Mouse (Mus musculus) kidney, adult 2 months (tissue): Measurements from ENCODE around the gene Ntn3. TPM values are rescaled to one million over a fixed set of nuclear protein-coding genes. Genes with fewer than 3 reads are reported as not detected.
A peak's percentile ranks its signal among the peaks of the same experiment; 100 is the strongest.

Experiments
- DNase-seq: peaks from one replicate; pipeline ENCODE4 v3.0.0; 2021
- H3K27ac ChIP-seq: fragments of 200-500 bp; 2 replicates; pipeline ENCODE4 v1.5.1; 2012; ENCODE audit warnings: low read depth, low read length, control low read depth, inconsistent platforms; ENCODE audit not compliant: insufficient read depth
- H3K27me3 ChIP-seq: fragments of 200-500 bp; replicated peaks from 2 replicates; pipeline ENCODE4 v1.6.1; 2012; ENCODE audit warnings: mild to moderate bottlenecking, moderate library complexity, low read length, inconsistent platforms; ENCODE audit not compliant: control insufficient read depth, insufficient read depth
- H3K36me3 ChIP-seq: fragments of 200-500 bp; 2 replicates; pipeline ENCODE4 v1.6.1; 2012; ENCODE audit warnings: mild to moderate bottlenecking, moderate library complexity, low read length, inconsistent platforms; ENCODE audit not compliant: control insufficient read depth, insufficient read depth
- H3K4me1 ChIP-seq: fragments of 200-500 bp; 2 replicates; pipeline ENCODE4 v1.6.1; 2011; ENCODE audit warnings: low read length; ENCODE audit not compliant: control insufficient read depth, insufficient read depth
- H3K4me3 ChIP-seq: fragments of 200-500 bp; 2 replicates; pipeline ENCODE4 v1.5.1; 2011; ENCODE audit warnings: mild to moderate bottlenecking, low read depth, low read length, control low read depth; ENCODE audit not compliant: insufficient read depth
- CTCF ChIP-seq: fragments of 200-500 bp; conservative IDR thresholded peaks from 2 replicates; pipeline ENCODE4 v1.5.1; 2011; ENCODE audit warnings: low read depth, mild to moderate bottlenecking, control low read depth, low read length, moderate library complexity, mixed read lengths; ENCODE audit not compliant: insufficient read depth, insufficient read length
- POLR2A ChIP-seq: fragments of 200-500 bp; IDR thresholded peaks from one replicate; pipeline ENCODE4 v1.6.1; 2011; ENCODE audit warnings: low read depth, low read length, control low read depth
- WGBS: fragments of 180-500 bp; shearing (Covaris S2); methylation state at CpG from one replicate; pipeline ENCODE4 v1.1.7; 2018; 5-methylcytosine and 5-hydroxymethylcytosine counted together
- polyA plus RNA-seq: library from polyadenylated mRNA; depleted of rRNA; stranded (reverse); fragments of >200 nt; gene quantifications from 2 replicates; pipeline ENCODE4 v1.2.3, GENCODE M21; 2012

The Ntn3 gene
- polyA plus RNA-seq, 1 experiment, result 0.72 TPM

DNA sequence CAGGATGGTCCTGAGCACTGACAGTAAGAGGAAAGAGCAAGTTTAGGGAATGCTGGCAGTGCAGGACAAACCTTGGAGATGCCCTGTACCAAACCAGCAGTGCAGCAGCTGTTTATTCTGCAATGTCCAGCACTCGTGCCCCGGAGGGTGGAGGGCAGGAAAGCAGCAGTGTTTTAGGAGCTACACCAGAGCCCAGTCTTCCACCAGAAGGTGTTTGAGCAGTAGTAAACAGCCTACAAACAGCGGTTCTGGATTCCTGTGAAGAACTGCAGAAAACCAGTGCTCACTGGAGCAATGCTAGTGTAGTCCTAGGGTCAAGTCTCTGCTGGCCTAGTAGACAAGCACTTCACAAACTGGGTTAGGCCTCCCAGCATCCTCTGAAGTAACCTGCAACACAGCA, 35.1 kb downstream of the Ntn3 start:
- no peak for DNase-seq
- H3K27ac ChIP-seq, result no peak overlapping the region
- TF ChIP-seq POLR2A, result no peak
- TF ChIP-seq CTCF, result no peak
- peaks cover 6% of the 10 kb centered on the region for H3K4me1 ChIP-seq
- H3K36me3 ChIP-seq, result no peaks in the 10 kb centered on the region
- no peak overlapping the region for H3K4me3 ChIP-seq
- H3K27me3 ChIP-seq, result no peaks in the 10 kb centered on the region
- 70% methylated on average over 3 of the region's 3 CpGs for WGBS

DNA sequence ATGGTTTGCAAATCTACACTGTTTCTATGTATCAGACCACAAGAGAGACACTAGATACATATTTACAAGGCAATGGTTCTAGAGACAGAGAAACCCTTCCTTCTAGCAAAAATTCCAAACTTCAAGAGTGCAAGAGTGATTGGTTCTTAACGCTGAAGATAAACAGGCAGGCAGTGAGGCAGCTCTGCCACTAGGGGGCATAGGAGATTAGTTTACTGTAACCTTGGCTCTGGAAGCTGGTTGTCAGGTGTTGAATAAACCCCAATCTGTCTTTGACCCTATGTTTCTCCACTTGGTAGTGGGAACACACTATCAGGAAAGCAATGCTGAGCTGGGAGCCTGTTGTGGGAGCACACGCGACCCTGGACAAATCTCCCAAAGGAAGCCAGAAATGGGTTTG, 35.9 kb downstream of the Ntn3 start:
- H3K27me3 ChIP-seq, result no peaks in the 10 kb centered on the region
- H3K36me3 ChIP-seq, result no peaks in the 10 kb centered on the region
- H3K4me3 ChIP-seq, result no peak overlapping the region
- WGBS, result 2% methylated on average over 3 of the region's 3 CpGs
- H3K27ac ChIP-seq, result no peak overlapping the region
- peaks cover 6% of the 10 kb centered on the region for H3K4me1 ChIP-seq
- peak; percentile 78 for DNase-seq
- no peak for TF ChIP-seq POLR2A
- TF ChIP-seq CTCF, result peak; percentile 92

DNA sequence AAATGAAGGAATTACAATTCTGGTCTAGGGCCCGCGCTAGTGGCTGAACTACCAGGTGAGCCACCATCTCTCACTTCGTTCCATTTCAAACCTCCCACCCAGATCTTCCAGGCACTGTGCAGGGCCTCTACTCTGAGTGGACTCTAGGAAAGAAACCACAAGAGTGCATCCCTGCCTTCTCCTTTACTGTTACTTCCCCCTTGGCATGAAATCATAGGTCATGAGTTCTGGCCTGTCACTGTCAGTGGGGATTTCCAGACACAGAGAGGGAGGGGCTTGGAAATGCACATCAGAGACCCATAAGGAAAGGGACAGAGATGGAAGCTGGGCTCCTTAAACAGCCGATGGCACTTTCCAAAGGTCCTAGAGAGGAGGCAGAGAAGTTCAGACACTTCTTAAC, 37.6 kb downstream of the Ntn3 start:
- Histone ChIP-seq H3K4me1 (peaks cover 8% of the 10 kb centered on the region), H3K27ac (no peak overlapping the region), H3K4me3 (no peak overlapping the region), H3K27me3 (no peaks in the 10 kb centered on the region), H3K36me3 (no peaks in the 10 kb centered on the region)
- WGBS, result 87% methylated on average over 4 of the region's 4 CpGs
- no peak for TF ChIP-seq CTCF
- DNase-seq, result no peak

DNA sequence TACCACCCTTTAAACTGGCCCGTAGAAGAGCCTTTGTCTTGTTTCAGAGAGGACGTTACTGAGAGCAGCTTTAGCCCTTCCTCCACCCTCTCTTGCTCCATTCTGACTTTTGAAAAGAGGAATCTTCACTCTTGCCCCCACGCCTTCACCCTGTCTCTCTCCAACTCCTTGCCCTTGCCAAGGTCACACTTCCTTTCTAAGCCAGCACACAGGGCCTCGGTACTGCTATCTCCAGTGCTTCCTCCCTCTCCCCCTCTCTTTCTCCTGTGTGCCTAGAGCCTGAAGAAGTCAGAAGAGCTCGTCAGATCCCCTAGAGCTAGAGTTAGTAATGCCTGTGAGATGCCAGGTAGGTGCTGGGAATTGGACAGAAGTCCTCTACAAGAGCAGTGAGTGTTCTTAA, 38.6 kb downstream of the Ntn3 start:
- no peaks in the 10 kb centered on the region for H3K36me3 ChIP-seq
- no peak for TF ChIP-seq CTCF
- TF ChIP-seq POLR2A, result no peak
- peaks cover 12% of the 10 kb centered on the region for H3K4me1 ChIP-seq
- H3K27ac ChIP-seq, result peak overlapping the region; percentile 100; the same call in 1 of the 2 replicates
- H3K27me3 ChIP-seq, result no peaks in the 10 kb centered on the region
- no peak overlapping the region for H3K4me3 ChIP-seq
- 72% methylated on average over 5 of the region's 5 CpGs for WGBS
- DNase-seq, result no peak

DNA sequence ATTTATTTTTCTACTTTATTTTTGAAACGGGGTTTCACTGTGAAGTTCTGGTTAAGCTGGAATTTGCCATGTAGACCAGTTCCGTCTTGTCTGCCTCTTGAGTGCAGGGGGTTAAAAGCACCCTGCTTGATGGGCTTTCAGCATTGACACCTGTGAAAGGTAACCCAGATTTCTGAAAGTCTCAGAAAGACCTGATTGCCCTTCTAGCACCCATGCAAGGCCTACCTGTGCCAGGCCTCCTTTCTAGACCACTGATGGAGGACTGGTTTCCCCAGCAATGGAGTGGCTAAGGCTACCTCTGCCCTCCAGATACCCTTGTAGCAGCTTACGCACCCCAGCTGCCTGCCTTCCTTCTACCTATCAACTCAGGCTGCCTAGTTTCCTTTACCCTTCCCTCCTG, 39.2 kb downstream of the Ntn3 start:
- Histone ChIP-seq H3K27ac (peak overlapping the region; percentile 100), H3K36me3 (no peaks in the 10 kb centered on the region), H3K4me3 (peak overlapping the region; percentile 78), H3K27me3 (no peaks in the 10 kb centered on the region), H3K4me1 (peaks cover 15% of the 10 kb centered on the region)
- DNase-seq, result no peak
- WGBS, result 43% methylated on average over 3 of the region's 3 CpGs
- no peak for TF ChIP-seq CTCF
- no peak for TF ChIP-seq POLR2A

DNA sequence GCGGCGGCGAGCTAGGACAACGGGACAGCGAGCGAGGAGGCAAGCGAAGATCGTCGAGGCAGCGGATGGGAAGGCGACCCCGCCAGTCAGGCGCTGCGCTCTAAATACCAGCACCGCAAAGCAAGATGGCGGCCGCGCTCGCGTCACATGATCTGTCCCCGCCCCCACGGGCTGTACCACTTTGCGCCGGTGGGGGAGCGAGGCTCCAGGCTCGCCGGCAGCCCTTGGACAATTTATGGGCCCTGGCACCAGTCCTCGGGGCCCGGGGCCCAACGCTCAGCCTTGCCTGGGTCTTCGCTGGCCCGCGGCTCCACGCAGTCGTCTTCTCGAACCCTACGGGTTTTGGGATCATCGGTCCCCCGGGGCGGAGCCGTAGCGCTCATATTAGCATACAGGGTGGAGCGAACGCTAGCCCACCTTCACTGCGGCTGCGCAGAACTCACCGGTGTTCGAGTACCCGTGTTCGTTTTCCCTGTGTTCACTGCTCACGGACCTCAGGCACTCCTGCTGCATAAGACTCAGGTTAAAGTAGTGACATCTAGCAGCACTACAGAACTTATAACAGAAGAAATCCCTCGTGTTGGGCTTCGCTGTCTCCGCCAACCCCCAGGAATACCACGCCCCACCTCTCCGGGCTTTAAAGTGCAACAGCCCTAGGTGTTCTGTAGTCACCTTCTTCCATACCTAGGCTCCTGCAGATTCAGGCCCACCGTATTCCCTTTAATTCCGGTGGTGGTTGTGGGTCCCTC, 39.8 kb downstream of the Ntn3 start, which contains the start of gene Atp6v0c:
TSS of gene Atp6v0c (minus strand) at position 386 of the 749 bp plus-strand sequence.
- TF ChIP-seq CTCF, result no peak
- peak; percentile 96 for TF ChIP-seq POLR2A
- Histone ChIP-seq H3K27ac (peak within 1 kb of the TSS; percentile 100), H3K27me3 (no peaks in the 10 kb centered on the region), H3K36me3 (no peaks in the 10 kb centered on the region), H3K4me1 (peaks cover 15% of the 10 kb centered on the region), H3K4me3 (peak within 1 kb of the TSS; percentile 78)
- WGBS, result under 1% methylated on average over 58 of the region's 58 CpGs
- peak; percentile 98 for DNase-seq

DNA sequence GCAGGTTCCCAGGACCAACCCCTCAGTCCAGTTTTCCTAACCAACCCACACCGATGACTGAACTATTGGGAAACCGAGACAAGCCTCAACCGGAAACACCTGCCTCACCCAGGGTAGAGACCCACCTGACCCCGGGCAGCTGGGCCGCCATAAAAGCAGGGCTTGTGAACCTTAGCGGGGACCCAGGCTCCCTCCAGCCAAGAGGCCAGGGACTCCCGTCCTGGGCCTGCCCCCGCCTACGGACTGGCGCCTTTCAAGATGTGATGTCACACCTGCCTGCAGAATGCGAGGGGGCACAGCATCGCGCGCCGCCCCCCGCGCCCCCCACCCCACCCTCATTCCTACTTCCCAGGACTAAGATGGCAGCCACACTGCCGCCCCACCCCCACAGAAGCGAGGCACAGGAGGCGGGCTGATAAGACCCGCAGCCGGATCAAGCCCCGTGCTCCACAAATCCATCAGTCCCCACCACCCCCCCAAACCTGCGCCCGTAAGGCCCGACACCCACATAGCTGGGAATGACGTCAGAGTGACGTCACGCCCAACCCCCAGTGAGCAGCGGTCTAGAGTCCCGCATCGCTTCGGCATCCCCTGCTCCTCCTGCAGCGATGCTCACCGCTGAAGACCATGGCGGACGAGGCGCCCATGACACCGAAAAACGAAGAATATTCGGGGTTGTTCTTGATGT, 40.6 kb downstream of the Ntn3 start:
- WGBS, result under 1% methylated on average over 41 of the region's 41 CpGs
- Histone ChIP-seq H3K36me3 (no peaks in the 10 kb centered on the region), H3K4me1 (peaks cover 15% of the 10 kb centered on the region), H3K27me3 (no peaks in the 10 kb centered on the region), H3K27ac (peak overlapping the region; percentile 100), H3K4me3 (peak overlapping the region; percentile 78)
- TF ChIP-seq CTCF (no peak), POLR2A (no peak)
- peak; percentile 60 for DNase-seq
